Mouse (Mus musculus): ENCODE data around the gene Bglap. TPM values are rescaled to one million over a fixed set of nuclear protein-coding genes. Genes with fewer than 3 reads are reported as not detected.
"Not testable (repeated sequence)": the region's sequence is repeated elsewhere in the genome, so short reads cannot be mapped to it uniquely, and the experiment has no call there.

Gene Bglap
- total and polyA plus RNA-seq, 3 experiments, result not detected

DNA sequence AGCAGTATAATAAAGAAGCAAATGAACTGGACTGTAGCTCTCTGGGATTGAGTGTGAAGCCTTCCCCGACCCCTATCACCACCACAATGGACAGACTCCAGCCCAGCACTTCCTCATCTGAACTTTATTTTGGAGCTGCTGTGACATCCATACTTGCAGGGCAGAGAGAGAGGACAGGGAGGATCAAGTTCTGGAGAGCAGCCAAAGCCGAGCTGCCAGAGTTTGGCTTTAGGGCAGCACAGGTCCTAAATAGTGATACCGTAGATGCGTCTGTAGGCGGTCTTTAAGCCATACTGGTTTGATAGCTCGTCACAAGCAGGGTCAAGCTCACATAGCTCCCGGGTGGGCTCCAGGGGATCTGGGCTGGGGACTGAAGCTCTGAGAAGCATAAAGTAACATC is 15.8 kb downstream of the Bglap start:
- H3K27me3 ChIP-seq (replicated peaks); H3K9ac ChIP-seq (ENCODE audit: insufficient read depth, low read depth); H3K4me2 ChIP-seq (ENCODE audit: insufficient read depth, low read depth, poor library complexity, severe bottlenecking); H3K9me3 ChIP-seq (replicated peaks; ENCODE audit: low read length); in situ Hi-C loops (cut with MboI; ENCODE audit: low pct_ligation_motif_present, low pct_unique_long_range_greater_than_20kb, low sequenced_read_pairs); H3K4me1 ChIP-seq (ENCODE audit: control insufficient read depth in 1 of 2, insufficient read depth in 2 of 2); dilution Hi-C loops (cut with MboI; ENCODE audit: extremely low pct_ligation_motif_present, extremely low pct_unique_long_range_greater_than_20kb, low sequenced_read_pairs); H3K27ac ChIP-seq (ENCODE audit: insufficient read depth, low read depth); DNase-seq (ENCODE audit: extremely low read depth); H3K79me2 ChIP-seq (replicated peaks; ENCODE audit: control insufficient read depth, extremely low read depth, insufficient read depth, poor library complexity, severe bottlenecking); H3K4me3 ChIP-seq (replicated peaks in 1 of 3; ENCODE audit: low read depth in 2 of 3, low read length in 2 of 3, poor library complexity in 1 of 3): not testable (repeated sequence)
- H3K36me3 ChIP-seq (replicated peaks in 1 of 2; ENCODE audit: control insufficient read depth in 1 of 2, insufficient read depth in 1 of 2, low read length in 1 of 2), result peaks cover 0 to 22% of the 10 kb centered on the region in 2 experiments

GRCm38 (mm10) chr3:88367517-88367916 is 16.7 kb downstream of the Bglap start:
- H3K4me2 ChIP-seq (ENCODE audit: insufficient read depth, low read depth, poor library complexity, severe bottlenecking); H3K79me2 ChIP-seq (replicated peaks; ENCODE audit: control insufficient read depth, extremely low read depth, insufficient read depth, poor library complexity, severe bottlenecking); DNase-seq (ENCODE audit: extremely low read depth); in situ Hi-C loops (cut with MboI; ENCODE audit: low pct_ligation_motif_present, low pct_unique_long_range_greater_than_20kb, low sequenced_read_pairs); H3K4me3 ChIP-seq (replicated peaks in 1 of 3; ENCODE audit: low read depth in 2 of 3, low read length in 2 of 3, poor library complexity in 1 of 3); H3K4me1 ChIP-seq (ENCODE audit: control insufficient read depth in 1 of 2, insufficient read depth in 2 of 2); H3K27ac ChIP-seq (ENCODE audit: insufficient read depth, low read depth); H3K9ac ChIP-seq (ENCODE audit: insufficient read depth, low read depth); H3K27me3 ChIP-seq (replicated peaks); dilution Hi-C loops (cut with MboI; ENCODE audit: extremely low pct_ligation_motif_present, extremely low pct_unique_long_range_greater_than_20kb, low sequenced_read_pairs); H3K9me3 ChIP-seq (replicated peaks; ENCODE audit: low read length): not testable (repeated sequence)
- H3K36me3 ChIP-seq (replicated peaks in 1 of 2; ENCODE audit: control insufficient read depth in 1 of 2, insufficient read depth in 1 of 2, low read length in 1 of 2), result peaks cover 3 to 32% of the 10 kb centered on the region in 2 experiments

DNA sequence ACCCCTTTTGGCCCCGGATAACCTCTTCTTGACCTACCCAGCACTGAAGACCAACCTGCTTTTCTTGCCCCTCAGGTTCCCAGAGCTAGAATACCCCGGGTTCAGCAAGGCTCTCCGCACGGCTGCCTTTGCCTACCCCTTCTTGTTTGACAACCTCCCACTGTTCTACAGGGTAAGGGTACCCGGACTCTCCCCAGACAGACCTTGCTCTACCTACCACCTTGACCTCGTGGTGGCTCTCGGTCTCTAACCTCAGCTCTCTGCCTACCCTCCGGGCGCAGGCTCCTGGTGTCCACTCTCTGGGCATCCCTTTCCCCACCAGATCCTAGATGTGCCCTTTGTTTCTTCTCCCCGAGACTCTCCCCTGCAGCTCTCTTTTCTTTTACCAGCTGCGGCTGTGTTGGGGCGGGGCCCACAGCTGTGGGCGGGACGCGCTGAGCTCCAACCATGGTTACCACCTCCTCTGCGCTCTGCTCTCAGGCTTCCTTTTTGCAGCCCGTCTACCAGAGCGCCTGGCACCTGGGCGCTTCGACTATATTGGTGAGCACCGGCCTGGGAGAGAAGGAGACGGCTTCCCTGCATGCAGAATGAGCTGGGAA is 17.3 kb downstream of the Bglap start:
- dilution Hi-C loops (cut with MboI; ENCODE audit: extremely low pct_ligation_motif_present, extremely low pct_unique_long_range_greater_than_20kb, low sequenced_read_pairs); H3K4me1 ChIP-seq (ENCODE audit: control insufficient read depth in 1 of 2, insufficient read depth in 2 of 2); H3K4me2 ChIP-seq (ENCODE audit: insufficient read depth, low read depth, poor library complexity, severe bottlenecking); H3K27ac ChIP-seq (ENCODE audit: insufficient read depth, low read depth); DNase-seq (ENCODE audit: extremely low read depth); H3K4me3 ChIP-seq (replicated peaks in 1 of 3; ENCODE audit: low read depth in 2 of 3, low read length in 2 of 3, poor library complexity in 1 of 3); in situ Hi-C loops (cut with MboI; ENCODE audit: low pct_ligation_motif_present, low pct_unique_long_range_greater_than_20kb, low sequenced_read_pairs); H3K27me3 ChIP-seq (replicated peaks); H3K9me3 ChIP-seq (replicated peaks; ENCODE audit: low read length); H3K9ac ChIP-seq (ENCODE audit: insufficient read depth, low read depth); H3K79me2 ChIP-seq (replicated peaks; ENCODE audit: control insufficient read depth, extremely low read depth, insufficient read depth, poor library complexity, severe bottlenecking): not testable (repeated sequence)
- H3K36me3 ChIP-seq (replicated peaks in 1 of 2; ENCODE audit: control insufficient read depth in 1 of 2, insufficient read depth in 1 of 2, low read length in 1 of 2), result peaks cover 9 to 38% of the 10 kb centered on the region in 2 experiments

DNA sequence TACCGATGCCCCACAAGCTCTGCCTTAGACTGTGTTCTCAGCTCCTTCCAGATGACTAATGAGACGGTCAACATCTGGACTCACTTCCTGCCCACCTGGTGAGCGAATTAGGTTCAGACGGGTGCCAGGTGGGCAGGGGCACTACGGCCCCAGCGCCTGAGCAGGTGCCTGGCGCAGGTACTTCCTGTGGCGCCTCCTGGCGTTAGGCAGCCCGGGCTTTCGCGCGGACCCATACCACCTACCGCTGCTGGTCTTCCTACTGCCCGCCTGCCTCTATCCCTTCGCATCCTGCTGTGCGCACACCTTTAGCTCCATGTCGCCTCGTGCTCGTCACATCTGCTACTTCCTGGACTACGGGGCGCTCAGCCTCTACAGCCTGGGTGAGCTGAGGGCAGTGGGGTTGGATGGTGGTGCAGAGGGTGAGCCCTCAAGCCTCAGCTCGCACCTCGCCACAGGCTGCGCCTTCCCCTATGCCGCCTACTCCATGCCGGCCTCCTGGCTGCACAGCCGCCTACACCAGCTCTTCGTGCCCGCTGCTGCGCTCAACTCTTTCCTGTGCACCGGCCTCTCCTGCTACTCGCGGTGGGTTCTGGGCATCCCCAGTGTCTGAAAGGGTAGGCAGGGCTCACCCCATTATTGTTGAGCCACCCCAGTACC is 18.4 kb downstream of the Bglap start:
- H3K4me2 ChIP-seq (ENCODE audit: insufficient read depth, low read depth, poor library complexity, severe bottlenecking), result no peak overlapping the region

More for the DNA sequence above, 18.4 kb downstream of the Bglap start:
- no peak for DNase-seq (ENCODE audit: extremely low read depth)
- H3K27ac ChIP-seq (ENCODE audit: insufficient read depth, low read depth), result no peak overlapping the region
- dilution Hi-C loops (cut with MboI; ENCODE audit: extremely low pct_ligation_motif_present, extremely low pct_unique_long_range_greater_than_20kb, low sequenced_read_pairs) (no loop called here), in situ Hi-C loops (cut with MboI; ENCODE audit: low pct_ligation_motif_present, low pct_unique_long_range_greater_than_20kb, low sequenced_read_pairs) (no loop called here)
- TF ChIP-seq TBP (conservative IDR thresholded peaks at IDR 0.05; ENCODE audit: low read depth, low read length) (no peak), ETS1 (conservative IDR thresholded peaks at IDR 0.05; ENCODE audit: low read depth, low read length) (no peak), RAD21 (IDR thresholded peaks at IDR 0.05; ENCODE audit: low read depth, low read length) (no peak)
- no peak overlapping the region for H3K9ac ChIP-seq (ENCODE audit: insufficient read depth, low read depth)
- H3K9me3 ChIP-seq (replicated peaks; ENCODE audit: low read length), result peaks cover 7% of the 10 kb centered on the region
- H3K27me3 ChIP-seq (replicated peaks), result no peaks in the 10 kb centered on the region
- no peaks in the 10 kb centered on the region for H3K79me2 ChIP-seq (replicated peaks; ENCODE audit: control insufficient read depth, extremely low read depth, insufficient read depth, poor library complexity, severe bottlenecking)
- H3K36me3 ChIP-seq (replicated peaks in 1 of 2; ENCODE audit: control insufficient read depth in 1 of 2, insufficient read depth in 1 of 2, low read length in 1 of 2), result peaks cover 18 to 49% of the 10 kb centered on the region in 2 experiments
- no peaks in the 10 kb centered on the region for H3K4me1 ChIP-seq (ENCODE audit: control insufficient read depth in 1 of 2, insufficient read depth in 2 of 2)
- H3K4me3 ChIP-seq (replicated peaks in 1 of 3; ENCODE audit: low read depth in 2 of 3, low read length in 2 of 3, poor library complexity in 1 of 3), result no peak overlapping the region

Data from CH12.LX (cell line).